Mouse (Mus musculus) cerebellum, postnatal 36 days (tissue): ENCODE results near the gene 1700034J05Rik.

Experiments
- DNase-seq, 2 experiments: peaks; one replicate each; pipeline ENCODE4 v3.0.0; 2021 to 2022; ENCODE audit warnings: mixed read lengths in 2 of 2

The 1700034J05Rik gene

DNA sequence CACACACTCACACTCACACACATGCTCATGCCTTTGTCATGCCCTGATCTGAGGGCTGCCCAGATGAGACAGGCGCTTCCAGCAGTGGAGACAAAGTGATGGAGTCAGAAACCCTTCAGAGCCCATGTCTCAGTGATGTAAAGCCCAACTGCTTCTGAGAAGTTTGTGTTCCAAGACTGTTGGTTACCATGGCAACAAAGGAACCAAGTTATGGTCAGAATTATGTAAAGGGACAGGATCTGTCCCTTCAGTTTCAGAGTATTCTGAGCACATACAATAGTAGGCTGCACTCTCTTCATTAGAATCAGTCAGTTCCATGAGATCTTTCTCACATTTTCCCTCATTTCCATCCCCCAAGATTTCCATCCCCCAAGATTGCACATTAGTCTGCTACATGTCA is at the start of gene 1700034J05Rik:
Gene 1700034J05Rik, minus strand, starts transcription at position 165 of the 400 bp plus-strand sequence.
- DNase-seq, result no peak

DNA sequence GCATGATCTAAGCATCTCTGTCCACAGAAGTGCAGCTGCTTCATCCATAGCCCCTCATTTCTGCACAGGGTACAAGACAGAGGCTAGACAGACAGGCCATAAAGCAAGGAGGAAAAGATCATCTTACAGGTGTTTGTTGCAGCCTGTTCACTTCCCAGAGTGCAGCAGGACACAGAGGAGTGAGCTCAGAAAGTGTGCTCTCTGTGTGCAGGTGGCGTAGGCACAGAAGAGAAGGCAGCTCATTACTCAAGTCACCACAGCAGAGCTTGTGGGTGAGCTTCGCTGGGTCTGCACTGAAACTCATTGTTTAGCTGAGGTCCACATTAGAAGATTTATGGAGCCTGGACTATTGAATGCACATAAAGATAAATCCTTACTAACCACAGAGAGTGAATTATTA is 45.5 kb upstream of the 1700034J05Rik start:
- no peak for DNase-seq

DNA sequence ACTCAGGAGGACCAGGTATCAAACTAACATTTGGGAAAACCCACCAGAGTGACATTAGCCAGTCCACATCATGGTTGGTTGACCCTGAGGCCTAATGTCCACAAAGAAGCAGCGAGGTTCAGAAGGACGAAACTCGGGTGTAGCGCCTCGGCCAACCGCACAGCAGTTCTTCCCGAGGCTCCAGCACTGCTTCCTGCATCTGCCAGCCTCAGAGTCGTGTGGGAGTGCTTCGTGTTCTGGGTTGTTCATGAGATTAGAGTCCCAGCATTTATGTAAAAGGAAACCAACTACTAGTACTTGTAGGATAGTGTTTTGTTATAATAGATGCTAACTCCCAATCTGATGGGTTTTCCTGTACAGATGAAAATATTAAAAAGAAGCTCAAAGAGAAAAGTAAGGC is 45.1 kb upstream of the 1700034J05Rik start:
- DNase-seq, result no peak

DNA sequence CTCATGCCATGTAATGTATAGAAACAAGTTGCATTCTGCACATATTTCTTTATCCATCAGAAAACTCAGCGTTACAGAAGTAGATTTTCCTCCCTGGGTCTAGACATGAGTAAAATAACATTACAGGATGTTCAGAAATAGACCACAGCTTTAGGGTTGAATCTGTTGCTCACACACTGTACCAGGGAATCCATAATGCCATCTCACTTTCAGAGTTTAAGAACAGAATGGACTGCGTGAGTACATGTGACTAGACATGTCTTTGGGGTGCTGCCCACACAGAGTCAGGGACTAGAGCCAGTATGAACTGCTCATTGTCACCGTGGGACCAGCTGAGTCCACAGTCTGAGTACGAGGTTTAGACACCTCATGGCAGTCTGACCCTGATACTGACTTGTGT is 44.5 kb upstream of the 1700034J05Rik start:
- DNase-seq, result no peak

DNA sequence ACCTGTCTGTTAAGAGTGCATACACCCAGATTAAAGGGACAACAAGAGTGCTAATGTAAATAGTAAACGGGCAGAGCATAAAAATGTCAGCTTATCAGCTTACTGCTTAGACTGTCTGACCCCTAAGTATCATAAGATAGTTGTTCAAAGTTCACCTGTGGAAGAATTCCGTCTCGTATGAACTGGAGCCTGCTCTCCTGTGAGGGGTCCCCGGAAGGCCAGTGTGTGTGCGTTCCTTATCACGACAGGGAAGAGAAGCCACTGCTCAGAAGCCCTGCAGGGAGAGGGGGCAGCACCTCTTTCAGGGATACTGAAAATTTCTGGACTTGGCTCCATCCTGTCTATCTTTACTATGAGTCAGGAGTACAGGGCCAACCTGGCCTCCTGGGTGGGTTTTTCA is 42.8 kb upstream of the 1700034J05Rik start:
- DNase-seq, result no peak

DNA sequence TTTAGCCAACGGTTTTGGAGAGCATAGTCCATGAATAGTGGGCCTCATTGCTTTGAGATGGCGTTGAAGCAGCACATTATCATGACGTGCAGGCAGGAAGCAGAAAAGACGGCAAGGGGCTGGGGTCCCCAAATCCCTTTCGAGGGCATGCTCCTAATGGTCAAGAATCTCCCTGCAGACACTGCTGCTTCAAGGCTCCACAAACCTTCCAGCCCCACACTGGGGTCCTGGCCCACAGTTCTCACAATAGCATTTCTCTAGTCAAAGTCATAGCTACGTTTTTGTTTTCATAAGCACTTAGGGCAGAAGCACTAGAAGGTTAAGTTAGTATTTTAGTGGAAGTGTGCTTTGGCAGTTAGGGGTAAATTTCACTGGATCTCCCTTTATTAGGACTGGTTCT is 41.7 kb upstream of the 1700034J05Rik start:
- no peak for DNase-seq

DNA sequence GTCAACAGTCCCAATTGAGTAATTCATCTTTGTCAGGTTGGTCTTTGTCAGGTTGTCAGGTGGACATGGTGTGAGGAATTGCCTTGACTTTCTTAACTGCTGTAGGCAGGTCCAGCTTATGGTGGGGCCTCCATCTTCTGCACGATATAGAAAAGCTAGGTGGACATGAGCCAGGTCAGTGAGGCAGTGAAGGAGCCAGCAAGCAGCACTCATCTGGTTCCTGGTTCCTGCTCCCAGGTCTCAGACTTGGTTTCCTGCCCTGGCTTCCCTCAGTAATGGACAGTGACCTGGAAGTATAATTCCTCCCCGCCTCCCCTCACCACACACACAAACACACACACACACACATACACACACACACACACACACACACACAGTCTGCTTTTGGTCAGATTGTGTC is 41.2 kb upstream of the 1700034J05Rik start:
- no peak for DNase-seq

DNA sequence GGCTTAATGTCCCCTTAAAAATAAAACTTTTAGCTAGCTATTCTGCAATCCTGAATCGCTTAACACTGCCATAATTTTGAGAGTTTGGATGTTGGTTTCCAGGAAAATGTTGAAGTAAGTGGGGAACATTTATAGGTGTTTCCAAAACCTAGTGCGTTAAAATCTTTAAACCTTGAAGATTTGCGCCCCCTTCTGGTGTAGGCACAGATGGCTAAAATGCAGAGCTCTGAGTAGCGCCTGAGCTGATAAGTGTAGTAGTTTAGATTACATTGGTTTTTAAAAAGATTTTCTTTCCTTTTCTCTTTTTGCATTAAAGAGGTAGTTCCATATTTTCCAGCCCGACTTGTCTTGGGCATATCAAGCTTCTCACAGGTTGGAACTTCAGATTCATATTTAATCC is 40.0 kb upstream of the 1700034J05Rik start:
- peak; percentile 32 to 51 for DNase-seq

DNA sequence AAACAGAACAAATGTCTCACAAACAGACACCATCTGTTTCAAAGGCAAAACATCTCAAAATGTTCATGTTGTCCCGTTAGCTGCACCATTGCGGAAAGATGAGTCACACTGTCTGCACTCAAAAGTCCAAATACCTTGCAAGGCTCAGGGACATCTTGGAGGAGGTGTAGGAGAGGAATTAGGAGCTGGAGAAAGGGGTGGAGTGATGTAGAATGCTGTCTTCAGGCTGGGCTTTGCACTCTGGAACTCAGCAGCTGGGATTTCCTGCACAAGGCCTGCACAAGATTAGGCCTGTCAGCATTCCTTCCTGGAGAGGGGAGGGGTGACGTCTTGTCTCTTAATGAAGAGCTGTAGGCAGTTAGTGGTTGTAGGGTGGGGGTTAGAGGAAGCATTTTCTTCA is 30.3 kb upstream of the 1700034J05Rik start:
- DNase-seq, result no peak

DNA sequence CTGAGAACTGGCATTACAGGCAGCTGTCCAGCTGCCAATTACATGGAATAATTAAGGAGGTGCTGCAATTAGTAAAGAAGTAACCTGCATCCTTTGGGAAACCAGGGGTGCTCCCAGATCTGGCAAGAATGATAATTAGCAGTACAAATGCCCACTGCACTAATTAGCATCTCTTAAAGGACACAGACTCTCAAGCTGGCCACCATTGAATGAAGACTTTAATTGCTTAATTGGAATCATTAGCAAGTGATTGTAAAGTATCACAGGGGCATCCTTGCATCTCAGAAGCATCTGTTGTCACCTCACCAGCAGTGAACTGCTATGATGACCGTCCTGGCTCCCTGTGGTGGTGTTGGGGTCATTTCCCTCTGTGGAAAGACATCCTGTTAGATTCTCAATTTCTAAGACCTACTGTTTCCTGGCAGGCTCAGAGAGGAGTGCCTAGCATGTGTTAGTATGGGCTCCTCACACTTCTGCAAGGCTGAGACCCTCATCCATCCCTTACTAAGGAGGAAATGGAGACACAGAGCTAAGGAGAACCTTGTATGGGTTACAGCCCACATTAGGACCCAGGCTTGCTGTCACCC is 27.1 kb upstream of the 1700034J05Rik start:
- no peak for DNase-seq

DNA sequence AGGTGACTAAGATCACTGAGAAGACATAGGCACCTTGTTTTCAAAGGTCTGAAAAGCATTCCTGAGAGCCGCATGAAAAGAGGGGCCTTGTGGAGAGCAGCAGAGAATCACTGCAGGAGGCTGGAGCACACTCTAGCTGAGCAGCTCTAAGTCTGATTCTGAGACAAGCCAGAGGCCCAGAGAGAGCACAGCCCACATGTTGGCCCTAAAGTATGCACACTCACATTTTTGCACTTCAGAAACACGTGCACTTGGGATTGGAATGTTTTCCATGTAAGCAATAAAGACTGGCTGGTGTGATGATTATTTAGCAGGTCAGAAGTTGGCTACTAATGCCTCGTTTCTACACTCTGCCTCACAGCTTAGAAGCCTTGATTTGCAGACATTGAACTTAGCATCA is 25.7 kb upstream of the 1700034J05Rik start:
- no peak for DNase-seq

DNA sequence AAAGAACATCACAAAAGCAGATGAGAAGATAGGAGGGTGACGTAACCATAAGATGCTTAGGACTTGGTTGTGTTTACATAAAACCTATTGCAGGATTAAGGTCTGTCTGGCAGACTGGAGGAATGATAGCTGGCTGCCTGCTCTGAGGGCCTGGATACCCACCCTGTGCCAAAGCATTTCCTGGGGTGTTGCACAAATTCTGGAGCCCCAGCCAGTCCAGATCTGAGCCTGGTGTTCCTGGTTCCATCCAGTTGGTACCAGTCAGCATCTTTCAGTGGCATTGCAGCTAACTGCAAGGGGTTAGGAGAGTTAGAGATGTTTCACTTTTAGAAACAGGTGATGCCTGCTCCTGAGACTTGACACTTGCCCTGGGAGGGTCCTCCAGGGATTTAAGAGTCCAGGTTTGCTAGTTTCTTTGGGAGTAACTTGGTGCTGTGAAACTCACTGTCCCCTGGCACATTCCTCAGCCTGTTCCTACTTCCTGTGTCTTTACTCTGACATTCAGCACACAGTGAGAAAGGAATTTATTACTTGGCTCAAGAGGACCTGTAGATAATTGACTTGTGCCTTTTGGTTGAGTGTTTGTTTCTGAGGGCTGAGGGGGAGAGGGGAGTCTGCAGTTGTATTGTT is 25.0 kb upstream of the 1700034J05Rik start:
- no peak for DNase-seq

DNA sequence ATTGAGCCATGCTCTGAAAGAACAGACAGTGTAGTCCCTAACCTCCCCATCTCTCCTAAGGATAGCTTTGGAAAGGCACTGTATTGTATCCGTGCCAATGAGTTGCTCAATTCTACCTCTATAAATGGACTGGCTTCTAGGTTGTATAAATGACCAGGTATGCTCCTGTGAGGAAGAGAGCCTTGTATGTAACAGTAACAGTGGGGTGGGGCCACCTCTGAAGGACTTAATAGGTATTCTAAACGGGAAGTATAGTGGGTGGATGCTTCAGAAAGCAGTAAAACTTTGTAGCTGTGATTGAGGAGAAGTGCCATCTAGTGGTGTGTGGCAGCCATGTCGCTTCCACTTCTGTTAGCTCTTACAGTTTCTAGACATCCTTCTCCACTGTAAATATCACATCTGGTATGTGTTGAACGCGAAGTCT is 24.5 kb upstream of the 1700034J05Rik start:
- DNase-seq, result no peak

DNA sequence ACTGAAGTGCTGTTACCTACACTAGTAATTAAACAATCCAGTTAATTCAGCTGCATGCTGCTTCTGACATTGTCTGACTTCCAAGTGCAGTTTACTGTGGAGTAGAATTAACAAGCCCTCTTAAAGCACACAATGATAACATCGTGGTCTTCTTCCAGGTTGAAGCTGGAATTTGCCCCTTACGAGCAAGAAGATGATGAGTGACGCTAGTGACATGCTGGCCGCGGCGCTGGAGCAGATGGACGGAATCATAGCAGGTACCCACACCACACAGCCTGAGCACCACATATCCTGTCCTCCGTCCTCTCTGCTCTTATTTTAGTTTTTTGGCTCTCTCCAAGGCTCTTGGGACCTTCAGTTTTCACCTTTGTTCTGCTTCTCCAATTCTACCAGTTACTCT is 22.2 kb upstream of the 1700034J05Rik start:
- DNase-seq, result no peak

DNA sequence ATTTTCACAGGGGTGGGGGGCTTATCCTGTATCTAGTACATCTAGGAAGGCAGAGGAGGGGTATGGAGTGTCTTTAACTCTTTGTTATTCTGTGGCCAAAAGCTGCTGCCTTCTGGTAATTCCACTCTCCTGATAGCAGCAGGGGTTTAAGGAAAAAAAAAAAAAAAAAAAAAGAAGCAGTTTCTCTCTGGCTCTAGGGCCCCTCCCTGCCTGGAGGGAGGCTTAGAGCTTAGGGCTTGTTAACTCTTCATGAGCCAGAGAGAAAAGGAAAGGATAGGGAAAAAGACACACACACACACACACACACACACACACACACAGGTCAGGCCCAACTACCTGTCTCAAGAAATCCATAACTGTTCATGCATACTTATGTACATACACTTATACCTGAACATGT is 19.6 kb upstream of the 1700034J05Rik start:
- no peak for DNase-seq

DNA sequence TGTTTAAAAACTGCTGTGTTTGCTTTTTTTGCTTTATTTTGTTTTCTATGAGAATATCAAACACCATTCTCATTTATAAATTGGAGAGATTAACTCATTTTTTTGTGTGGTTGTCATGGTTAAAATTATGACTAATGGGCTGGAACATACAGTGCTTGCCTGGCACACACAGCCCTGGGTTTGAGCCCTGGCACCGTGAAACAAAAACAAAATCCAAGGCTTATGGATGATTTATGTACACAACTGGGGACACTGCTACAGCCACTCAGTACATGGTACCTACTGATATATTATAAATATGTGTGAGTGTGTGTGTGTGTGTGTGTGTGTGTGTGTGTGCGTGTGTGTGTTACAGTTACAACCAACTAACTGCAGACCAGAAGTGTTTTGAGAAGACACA is 19.2 kb upstream of the 1700034J05Rik start:
- no peak for DNase-seq

DNA sequence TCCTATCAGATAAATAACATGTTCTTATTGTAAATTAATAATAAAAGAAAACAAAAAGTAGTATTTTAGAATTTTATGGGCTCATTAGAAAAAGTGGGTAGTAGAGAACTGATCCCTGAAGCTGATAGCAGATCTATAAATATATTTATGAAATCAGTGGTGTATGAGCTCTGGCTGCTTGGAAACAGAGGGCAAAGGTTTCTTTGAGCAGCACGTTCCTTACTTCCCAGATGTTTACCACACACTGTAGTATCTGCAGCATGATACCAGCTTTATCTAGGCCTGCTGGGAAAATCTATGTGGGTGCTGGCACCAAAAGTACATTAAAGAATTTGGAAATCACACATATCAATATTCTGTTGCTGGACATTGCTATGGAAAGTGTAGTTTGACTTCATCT is 18.5 kb upstream of the 1700034J05Rik start:
- DNase-seq, result no peak

DNA sequence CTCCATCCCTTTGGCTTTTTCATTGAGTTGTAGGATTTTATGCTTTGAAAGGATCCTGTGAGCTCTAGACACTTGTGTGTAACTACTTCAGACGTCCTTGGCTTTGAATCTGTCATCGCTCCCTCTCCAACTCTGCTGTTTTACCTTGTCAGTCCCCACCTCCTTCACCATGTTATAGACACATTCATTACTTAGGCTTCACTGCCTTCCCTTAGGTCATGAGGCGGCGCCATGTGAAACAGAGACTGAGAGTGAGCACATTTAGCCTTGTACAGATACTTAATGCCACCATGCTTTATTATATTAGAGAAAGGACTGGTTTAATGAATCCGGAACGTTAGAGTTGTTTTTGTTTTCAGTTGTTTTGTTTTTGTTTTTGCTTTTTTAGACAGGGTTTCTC is 17.8 kb upstream of the 1700034J05Rik start:
- no peak for DNase-seq

DNA sequence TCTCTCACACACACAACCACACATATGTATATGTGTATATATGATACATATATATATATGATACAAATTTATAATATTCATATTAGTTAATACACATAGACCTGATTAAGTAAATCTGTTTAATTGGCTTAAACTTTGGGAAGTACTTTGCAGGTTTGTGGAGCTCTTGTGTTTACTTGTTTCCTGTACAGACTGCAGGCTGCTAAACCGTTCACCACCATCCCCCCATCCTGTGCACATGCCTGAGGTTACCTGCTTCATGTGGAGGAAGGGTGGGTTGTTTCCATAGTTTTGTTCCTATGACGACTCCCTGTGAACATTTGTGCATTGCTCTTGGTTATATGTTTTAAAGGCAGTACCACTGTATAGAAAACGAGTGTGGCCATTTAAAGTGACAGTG is 17.1 kb upstream of the 1700034J05Rik start:
- DNase-seq, result no peak

DNA sequence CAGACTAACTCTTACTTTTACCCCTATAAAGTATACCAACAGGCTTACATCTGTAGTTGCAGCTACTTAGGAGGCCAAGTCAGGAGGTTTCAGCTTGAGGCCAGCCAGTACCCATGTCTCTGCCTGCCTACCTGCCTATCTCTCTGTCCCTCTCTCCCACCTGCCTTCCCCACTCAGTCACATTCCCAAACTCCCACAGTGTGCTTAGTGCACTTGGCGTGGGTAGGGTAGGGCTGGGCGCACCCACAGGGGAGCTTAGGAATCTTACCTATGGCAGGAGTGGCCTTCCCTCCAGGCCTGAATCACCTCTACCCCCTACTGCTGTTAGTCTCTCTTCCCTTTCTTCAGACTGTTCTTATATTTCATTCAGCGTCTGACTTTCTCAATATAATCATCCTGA is 16.6 kb upstream of the 1700034J05Rik start:
- DNase-seq, result no peak

DNA sequence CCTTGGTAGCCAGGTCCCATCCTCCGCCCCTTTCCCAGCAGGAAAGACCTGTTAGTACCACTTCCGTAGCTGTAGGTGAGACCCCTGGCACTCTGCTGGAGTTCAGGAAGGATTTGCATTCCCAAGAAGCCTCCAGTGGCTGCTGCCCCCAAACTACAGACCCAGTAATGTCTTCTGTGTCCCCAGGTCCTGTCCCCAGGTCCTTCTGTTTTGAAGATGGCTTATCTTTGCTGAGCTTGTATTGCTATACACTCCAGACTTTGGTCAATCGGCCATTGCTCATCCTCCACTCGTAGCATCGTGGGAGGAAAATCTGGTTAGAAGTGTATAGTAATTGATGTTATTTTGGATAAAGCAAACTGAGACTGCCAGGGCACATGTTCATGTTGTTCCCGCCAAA is 13.6 kb upstream of the 1700034J05Rik start:
- no peak for DNase-seq

DNA sequence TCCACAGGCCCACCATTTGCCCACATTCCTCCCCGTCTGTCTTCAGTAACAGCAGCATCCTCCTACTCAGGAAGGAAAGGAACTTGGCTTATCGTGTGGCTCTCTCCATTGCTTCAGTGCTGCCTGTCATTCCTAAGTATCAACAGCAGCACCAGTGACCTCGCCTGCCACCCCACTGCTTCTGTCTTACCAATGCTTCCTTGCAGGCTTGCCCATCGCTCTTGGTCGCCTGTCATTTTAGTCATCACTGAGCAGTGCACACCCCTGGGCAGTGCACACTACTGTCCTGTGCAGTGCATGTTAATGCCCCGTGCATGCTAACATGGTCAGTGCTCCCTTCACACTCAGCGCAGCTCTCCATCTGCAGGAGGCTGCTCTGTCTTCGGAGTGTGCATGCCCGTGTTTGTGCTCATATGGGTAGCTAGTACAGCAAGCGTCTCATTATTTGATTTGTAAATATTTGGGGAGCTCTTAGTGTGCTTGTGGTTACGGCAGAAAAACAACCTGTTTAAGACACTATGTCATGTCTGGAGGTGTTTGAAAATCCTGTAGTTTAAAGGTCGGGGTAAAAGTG is 12.3 kb upstream of the 1700034J05Rik start:
- no peak for DNase-seq

DNA sequence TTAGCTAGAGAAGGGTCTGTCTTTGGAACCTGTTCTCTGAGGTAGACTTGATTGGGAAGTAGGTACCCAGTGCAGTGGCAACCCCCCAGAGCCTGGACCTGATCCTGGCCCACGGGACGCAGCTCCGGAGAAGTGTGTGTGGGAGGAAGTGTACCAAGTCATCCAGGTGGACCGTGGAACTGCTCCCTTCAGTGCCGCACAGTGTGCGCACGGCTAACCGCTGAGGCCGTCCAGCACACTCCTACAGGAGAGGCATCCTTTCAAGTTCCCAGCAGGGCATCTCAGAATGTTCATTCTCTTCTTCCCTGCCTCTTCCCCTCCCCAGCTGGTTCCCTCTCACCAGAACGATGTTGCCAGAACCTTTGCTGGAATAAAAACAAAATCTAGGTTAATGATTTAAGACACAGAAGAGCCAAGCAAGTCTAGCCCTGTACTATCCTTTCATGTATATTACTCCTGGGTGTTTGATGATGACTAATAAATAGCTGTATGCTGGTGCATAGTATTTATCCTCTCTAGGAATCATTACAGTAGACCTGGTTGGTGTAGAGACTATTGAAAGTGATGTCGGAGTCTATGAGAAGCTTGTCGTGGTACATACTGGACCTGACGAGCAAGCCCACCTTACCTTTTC is 11.0 kb upstream of the 1700034J05Rik start:
- DNase-seq, result no peak
